Mouse (Mus musculus): Measurements from ENCODE around the gene Slc12a3. TPM values are rescaled to one million over a fixed set of nuclear protein-coding genes. Genes with fewer than 3 reads are reported as not detected.

Slc12a3 gene
- total and polyA plus RNA-seq, 3 experiments: not detected

DNA sequence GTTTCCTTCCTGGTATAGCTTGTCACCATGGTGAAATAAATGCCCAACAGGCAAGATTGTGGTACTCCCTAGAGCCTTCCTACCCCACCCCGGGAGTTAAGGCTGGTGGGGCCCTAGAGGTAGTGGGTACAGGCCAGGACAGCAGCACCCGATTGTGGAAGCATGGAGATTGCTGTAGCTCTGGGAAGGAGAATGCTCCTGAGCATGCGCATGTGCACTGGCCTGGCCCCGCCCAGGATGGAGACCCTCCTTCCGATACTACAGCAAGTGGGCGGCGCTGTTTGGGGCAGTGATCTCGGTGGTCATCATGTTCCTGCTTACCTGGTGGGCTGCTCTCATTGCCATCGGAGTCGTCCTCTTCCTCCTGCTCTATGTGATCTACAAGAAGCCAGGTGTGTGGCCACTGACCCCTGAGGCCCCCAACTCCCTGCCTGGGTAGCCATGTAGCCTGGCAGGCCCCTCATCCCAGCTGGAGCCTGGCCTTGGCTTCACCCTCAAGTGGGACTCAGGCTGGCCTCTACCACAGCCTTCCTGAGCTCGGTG is 14.8 kb downstream of the Slc12a3 start:
- no peaks in the 10 kb centered on the region for H3K27me3 ChIP-seq (ENCODE audit: control insufficient read depth in 1 of 2, insufficient read depth in 2 of 2, low read length in 2 of 2)
- H3K9ac ChIP-seq (ENCODE audit: control insufficient read depth, low read depth, low read length, poor library complexity, severe bottlenecking): no peak overlapping the region
- H3K4me1 ChIP-seq (ENCODE audit: control insufficient read depth in 1 of 2, insufficient read depth in 2 of 2, low read length in 2 of 2): no peaks in the 10 kb centered on the region
- no peak for DNase-seq (ENCODE audit: low read depth, low spot score)
- no peaks in the 10 kb centered on the region for H3K79me2 ChIP-seq (ENCODE audit: control insufficient read depth, insufficient read depth, low read length, poor library complexity)
- no peaks in the 10 kb centered on the region for H3K9me3 ChIP-seq (replicated peaks; ENCODE audit: insufficient read depth, low read length)
- H3K4me3 ChIP-seq (ENCODE audit: control insufficient read depth in 1 of 2, insufficient read depth in 1 of 2, low read depth in 2 of 2, low read length in 2 of 2): no peak overlapping the region
- H3K27ac ChIP-seq (ENCODE audit: control insufficient read depth, low read depth, low read length): no peak overlapping the region
- no peaks in the 10 kb centered on the region for H3K36me3 ChIP-seq (ENCODE audit: control insufficient read depth in 1 of 2, insufficient read depth in 2 of 2, low read length in 2 of 2)
- TF ChIP-seq GABPA (IDR thresholded peaks at IDR 0.05; ENCODE audit: low read depth, low read length): no peak
- TF ChIP-seq ZNF384 (IDR thresholded peaks at IDR 0.05; ENCODE audit: low read depth, low read length): no peak
- no peak for TF ChIP-seq SMC3 (IDR thresholded peaks at IDR 0.05; ENCODE audit: low read depth, low read length)
- TF ChIP-seq KAT2A (conservative IDR thresholded peaks at IDR 0.05; ENCODE audit: low read depth, low read length): no peak
- TF ChIP-seq ZC3H11A (IDR thresholded peaks at IDR 0.05; ENCODE audit: low read depth, low read length): no peak
- TF ChIP-seq MYB (IDR thresholded peaks at IDR 0.05; ENCODE audit: low read depth, low read length): no peak

DNA sequence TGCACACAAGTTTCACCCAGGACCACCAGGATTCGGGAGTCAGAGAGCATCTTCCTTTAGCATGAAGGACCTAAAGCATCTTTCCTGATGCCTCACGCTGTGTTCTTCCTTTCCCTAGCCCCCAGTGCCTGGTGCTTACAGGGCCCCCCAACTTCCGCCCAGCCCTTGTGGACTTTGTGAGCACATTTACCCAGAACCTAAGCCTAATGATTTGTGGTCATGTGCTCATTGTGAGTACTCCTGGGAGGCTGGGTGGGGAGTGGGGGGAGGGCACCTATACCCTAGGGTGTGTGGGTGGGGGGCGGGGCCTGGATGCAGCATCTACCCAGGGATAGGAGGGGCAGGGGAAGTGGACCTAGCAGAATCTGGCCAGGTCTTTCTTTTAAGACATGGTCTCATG is 16.7 kb downstream of the Slc12a3 start:
- TF ChIP-seq USF2 (IDR thresholded peaks at IDR 0.05; ENCODE audit: borderline replicate concordance in 1 of 2, insufficient read depth in 1 of 2, low read depth in 1 of 2, low read length in 2 of 2): no peak
- TF ChIP-seq CTCF (IDR thresholded peaks at IDR 0.05 in 2 of 3, conservative IDR thresholded peaks at IDR 0.05 in 1 of 3; ENCODE audit: control insufficient read depth in 1 of 3, insufficient read depth in 1 of 3, low read depth in 2 of 3, low read length in 3 of 3, poor library complexity in 1 of 3, severe bottlenecking in 1 of 3): no peak
- no peak for TF ChIP-seq MAX (IDR thresholded peaks at IDR 0.05; ENCODE audit: low read length)
- TF ChIP-seq BHLHE40 (IDR thresholded peaks at IDR 0.05; ENCODE audit: borderline replicate concordance, low read depth, low read length): no peak
- no peak for TF ChIP-seq RAD21 (IDR thresholded peaks at IDR 0.05; ENCODE audit: low read depth, low read length)
- TF ChIP-seq GABPA (IDR thresholded peaks at IDR 0.05; ENCODE audit: low read depth, low read length): no peak
- TF ChIP-seq MYB (IDR thresholded peaks at IDR 0.05; ENCODE audit: low read depth, low read length): no peak
- TF ChIP-seq SIN3A (IDR thresholded peaks at IDR 0.05; ENCODE audit: low read length): no peak
- TF ChIP-seq EP300 (IDR thresholded peaks at IDR 0.05; ENCODE audit: low read depth in 1 of 2, low read length in 2 of 2): no peak
- no peak for TF ChIP-seq MYC (IDR thresholded peaks at IDR 0.05; ENCODE audit: low read depth, low read length)
- no peak for TF ChIP-seq RCOR1 (IDR thresholded peaks at IDR 0.05; ENCODE audit: low read depth, low read length)
- no peak for TF ChIP-seq UBTF (IDR thresholded peaks at IDR 0.05; ENCODE audit: borderline replicate concordance, insufficient read depth, low read depth, low read length)
- TF ChIP-seq TCF12 (IDR thresholded peaks at IDR 0.05; ENCODE audit: low read depth, low read length): no peak
- no peak for TF ChIP-seq JUND (IDR thresholded peaks at IDR 0.05; ENCODE audit: low read depth, low read length)
- no peak for TF ChIP-seq POLR2AphosphoS5 (IDR thresholded peaks at IDR 0.05; ENCODE audit: borderline replicate concordance, low read depth, low read length)
- no peak for DNase-seq (ENCODE audit: low read depth, low spot score)
- Histone ChIP-seq H3K4me3 (ENCODE audit: control insufficient read depth in 1 of 2, insufficient read depth in 1 of 2, low read depth in 2 of 2, low read length in 2 of 2) (no peak overlapping the region), H3K9ac (ENCODE audit: control insufficient read depth, low read depth, low read length, poor library complexity, severe bottlenecking) (no peak overlapping the region), H3K79me2 (ENCODE audit: control insufficient read depth, insufficient read depth, low read length, poor library complexity) (no peaks in the 10 kb centered on the region), H3K27me3 (ENCODE audit: control insufficient read depth in 1 of 2, insufficient read depth in 2 of 2, low read length in 2 of 2) (no peaks in the 10 kb centered on the region; a peak in 1 of 4 replicates), H3K9me3 (replicated peaks; ENCODE audit: insufficient read depth, low read length) (no peaks in the 10 kb centered on the region), H3K27ac (ENCODE audit: control insufficient read depth, low read depth, low read length) (no peak overlapping the region), H3K4me1 (ENCODE audit: control insufficient read depth in 1 of 2, insufficient read depth in 2 of 2, low read length in 2 of 2) (no peaks in the 10 kb centered on the region), H3K36me3 (ENCODE audit: control insufficient read depth in 1 of 2, insufficient read depth in 2 of 2, low read length in 2 of 2) (no peaks in the 10 kb centered on the region)
